Mouse (Mus musculus) central nervous system, embryonic 18 days (tissue): ENCODE data around the gene Kitl. TPM values are rescaled to one million over a fixed set of nuclear protein-coding genes. Genes with fewer than 3 reads are reported as not detected.

Experiments used
- polyA plus RNA-seq: library from polyadenylated mRNA; depleted of rRNA; stranded (reverse); fragments of >200 nt; gene quantifications from 2 replicates; pipeline ENCODE4 v1.2.3, GENCODE M21; 2012; rRNA removed

Gene Kitl
- 30.3 and 48.9 TPM in 2 replicates for polyA plus RNA-seq

GRCm38 (mm10) chr10:100015370-100016325 is at the start of gene Kitl:
Gene Kitl (plus strand): TSS chr10:100015630.

